Mouse (Mus musculus) intestine, embryonic 15.5 days (tissue): Measurements from ENCODE around the gene Amelx. TPM values are rescaled to one million over a fixed set of nuclear protein-coding genes. Genes with fewer than 3 reads are reported as not detected.
A peak's percentile ranks its signal among the peaks of the same experiment; 100 is the strongest.

Source experiments
- ATAC-seq: fragments of 200-750 bp; cut with Nextera tagmentation; 2 replicates; pipeline ENCODE4 v1.8.0; 2017; ENCODE audit warnings: moderate TSS enrichment, moderate library complexity
- H3K27ac ChIP-seq: fragments of 300-500 bp; sonication (generic); 2 replicates; pipeline ENCODE4 v1.5.1; 2015; ENCODE audit warnings: mild to moderate bottlenecking, inconsistent platforms
- H3K27me3 ChIP-seq: fragments of 300-500 bp; sonication (generic); replicated peaks from 2 replicates; pipeline ENCODE4 v1.6.1; 2015; ENCODE audit warnings: inconsistent platforms
- H3K36me3 ChIP-seq: fragments of 300-500 bp; sonication (generic); 2 replicates; pipeline ENCODE4 v1.6.1; 2015; ENCODE audit warnings: inconsistent platforms
- H3K4me1 ChIP-seq: fragments of 300-500 bp; sonication (generic); replicated peaks from 2 replicates; pipeline ENCODE4 v1.6.1; 2015; ENCODE audit warnings: inconsistent platforms
- H3K4me2 ChIP-seq: fragments of 300-500 bp; sonication (generic); replicated peaks from 2 replicates; pipeline ENCODE4 v1.6.1; 2015; ENCODE audit warnings: mild to moderate bottlenecking, inconsistent platforms
- H3K4me3 ChIP-seq: fragments of 300-500 bp; sonication (generic); replicated peaks from 2 replicates; pipeline ENCODE4 v1.5.1; 2015; ENCODE audit warnings: inconsistent platforms
- H3K9ac ChIP-seq: fragments of 300-500 bp; sonication (generic); 2 replicates; pipeline ENCODE4 v1.6.1; 2015; ENCODE audit warnings: inconsistent platforms
- H3K9me3 ChIP-seq: fragments of 300-500 bp; sonication (generic); 2 replicates; pipeline ENCODE4 v1.6.1; 2016; ENCODE audit warnings: inconsistent platforms
- WGBS: fragments of 180-500 bp; shearing (Covaris S2); methylation state at CpG from one replicate; pipeline ENCODE4 v1.1.7; 2015; 5-methylcytosine and 5-hydroxymethylcytosine counted together
- polyA plus RNA-seq: library from polyadenylated mRNA; unstranded; fragments of >200 nt; fragmentation: Nextera tagmentation; extraction: Ambion mirVana; gene quantifications from 2 replicates; pipeline ENCODE4 v1.2.1, GENCODE M21; 2015

Gene Amelx
- not detected in 2 replicates for polyA plus RNA-seq

GRCm38 (mm10) chrX:169187100-169187499 lies at the start of gene Amelx:
TSS of gene Amelx (minus strand) at chrX:169187200.
- Histone ChIP-seq H3K9me3 (no peaks in the 10 kb centered on the region), H3K9ac (no peak within 1 kb of the TSS), H3K27ac (no peak within 1 kb of the TSS), H3K4me3 (no peak within 1 kb of the TSS), H3K36me3 (no peaks in the 10 kb centered on the region), H3K27me3 (no peaks in the 10 kb centered on the region), H3K4me2 (no peak within 1 kb of the TSS), H3K4me1 (no peaks in the 10 kb centered on the region)
- 85% methylated on average over 5 of the region's 5 CpGs for WGBS
- no peak for ATAC-seq

DNA sequence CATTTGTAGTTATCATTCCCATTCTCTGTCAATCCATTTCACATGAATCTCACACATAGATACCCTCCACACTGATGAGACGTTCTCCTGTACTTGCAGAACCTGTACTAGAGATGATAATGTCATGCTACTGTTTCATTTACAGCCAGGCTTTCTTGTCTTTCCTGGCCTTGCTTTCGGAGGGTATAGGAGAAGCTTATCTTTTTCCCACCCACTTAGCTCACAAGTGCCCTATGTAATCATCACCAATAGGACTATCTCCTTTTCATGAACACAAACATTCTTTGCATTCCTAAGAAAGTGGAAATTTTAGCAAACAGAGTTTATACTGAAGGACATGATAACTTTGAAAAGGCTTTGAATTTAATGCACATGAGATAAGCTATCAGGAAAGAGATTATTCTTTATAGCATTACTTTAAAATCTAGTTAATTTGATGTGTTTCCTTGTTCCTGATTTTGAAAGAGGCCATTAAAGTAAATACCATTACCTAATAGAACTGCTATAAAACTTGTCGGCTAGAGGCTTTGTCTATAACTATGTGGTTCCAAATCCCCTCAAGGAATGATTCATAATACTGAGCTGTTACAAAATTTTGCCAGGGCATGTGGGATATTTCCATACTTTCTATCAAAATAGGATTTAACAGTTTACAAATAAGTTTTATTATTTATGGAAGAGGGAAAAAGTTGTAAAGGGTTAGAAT lies 35.5 kb upstream of the Amelx start:
- ATAC-seq: peak; percentile 94
- no peak overlapping the region for H3K4me2 ChIP-seq
- H3K36me3 ChIP-seq: no peaks in the 10 kb centered on the region
- H3K9me3 ChIP-seq: no peaks in the 10 kb centered on the region
- WGBS: 46% methylated on average over 3 of the region's 3 CpGs
- no peaks in the 10 kb centered on the region for H3K27me3 ChIP-seq
- no peak overlapping the region for H3K4me3 ChIP-seq
- H3K27ac ChIP-seq: no peak overlapping the region
- no peak overlapping the region for H3K9ac ChIP-seq
- no peaks in the 10 kb centered on the region for H3K4me1 ChIP-seq

GRCm38 (mm10) chrX:169220064-169220463 lies 33.1 kb upstream of the Amelx start:
- no peak for ATAC-seq
- Histone ChIP-seq H3K9ac (no peak overlapping the region), H3K27ac (no peak overlapping the region), H3K4me3 (no peak overlapping the region), H3K9me3 (no peaks in the 10 kb centered on the region), H3K27me3 (no peaks in the 10 kb centered on the region), H3K36me3 (no peaks in the 10 kb centered on the region), H3K4me2 (no peak overlapping the region), H3K4me1 (no peaks in the 10 kb centered on the region)
- 65% methylated on average over 8 of the region's 8 CpGs for WGBS

GRCm38 (mm10) chrX:169210019-169210418 lies 23.0 kb upstream of the Amelx start:
- Histone ChIP-seq H3K36me3 (no peaks in the 10 kb centered on the region), H3K27ac (no peak overlapping the region), H3K4me3 (no peak overlapping the region), H3K9ac (no peak overlapping the region), H3K27me3 (no peaks in the 10 kb centered on the region), H3K4me2 (no peak overlapping the region), H3K9me3 (no peaks in the 10 kb centered on the region), H3K4me1 (no peaks in the 10 kb centered on the region)
- 68% methylated on average over 3 of the region's 3 CpGs for WGBS
- ATAC-seq: peak; percentile 91

DNA sequence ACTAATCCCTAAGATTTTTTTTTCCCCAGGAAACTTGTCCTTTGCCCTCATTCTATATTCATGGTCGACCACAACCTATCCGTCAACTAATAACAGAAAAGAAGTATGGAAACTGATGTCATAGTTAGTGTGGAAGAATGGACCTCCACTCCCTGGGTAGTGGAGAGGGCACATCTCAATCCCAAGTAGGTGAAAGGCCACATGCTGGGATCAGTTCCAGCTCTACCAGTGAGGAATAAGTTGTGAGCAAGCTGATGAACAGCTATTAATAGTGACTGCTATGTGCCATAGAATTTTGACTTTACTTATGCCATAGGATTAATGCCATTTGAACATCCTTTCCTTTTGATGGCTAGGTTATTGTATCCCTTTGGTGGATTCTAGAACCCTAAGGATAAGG lies 8.4 kb downstream of the Amelx start:
- Histone ChIP-seq H3K4me1 (no peaks in the 10 kb centered on the region), H3K4me2 (no peak overlapping the region), H3K9me3 (no peaks in the 10 kb centered on the region), H3K27ac (no peak overlapping the region), H3K36me3 (no peaks in the 10 kb centered on the region), H3K27me3 (no peaks in the 10 kb centered on the region), H3K4me3 (no peak overlapping the region), H3K9ac (no peak overlapping the region)
- ATAC-seq: no peak
- WGBS: 82% methylated on average over 2 of the region's 2 CpGs

DNA sequence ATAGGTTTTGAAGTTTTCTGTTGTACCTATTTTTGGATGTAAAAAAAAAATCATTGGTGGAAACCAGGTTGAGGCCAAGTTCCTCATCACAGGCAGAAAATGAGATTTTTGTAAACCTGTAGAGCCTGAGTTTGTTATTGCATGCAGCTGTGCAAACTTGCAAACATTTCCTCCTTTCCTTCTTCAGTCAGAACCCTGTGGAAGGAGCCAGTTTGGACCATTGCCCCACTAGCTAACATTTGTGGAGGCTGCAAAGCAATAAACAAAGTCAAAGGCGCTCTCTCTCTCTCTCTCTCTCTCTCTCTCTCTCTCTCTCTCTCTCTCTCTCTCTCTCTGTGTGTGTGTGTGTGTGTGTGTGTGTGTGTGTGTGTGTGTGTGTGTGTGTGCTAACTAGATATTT lies 13.2 kb downstream of the Amelx start:
- Histone ChIP-seq H3K27me3 (no peaks in the 10 kb centered on the region), H3K4me1 (no peaks in the 10 kb centered on the region), H3K4me3 (no peak overlapping the region), H3K36me3 (no peaks in the 10 kb centered on the region), H3K27ac (no peak overlapping the region), H3K9me3 (no peaks in the 10 kb centered on the region), H3K4me2 (no peak overlapping the region), H3K9ac (no peak overlapping the region)
- no peak for ATAC-seq
- WGBS: 56% methylated on average over 1 of the region's 1 CpGs

DNA sequence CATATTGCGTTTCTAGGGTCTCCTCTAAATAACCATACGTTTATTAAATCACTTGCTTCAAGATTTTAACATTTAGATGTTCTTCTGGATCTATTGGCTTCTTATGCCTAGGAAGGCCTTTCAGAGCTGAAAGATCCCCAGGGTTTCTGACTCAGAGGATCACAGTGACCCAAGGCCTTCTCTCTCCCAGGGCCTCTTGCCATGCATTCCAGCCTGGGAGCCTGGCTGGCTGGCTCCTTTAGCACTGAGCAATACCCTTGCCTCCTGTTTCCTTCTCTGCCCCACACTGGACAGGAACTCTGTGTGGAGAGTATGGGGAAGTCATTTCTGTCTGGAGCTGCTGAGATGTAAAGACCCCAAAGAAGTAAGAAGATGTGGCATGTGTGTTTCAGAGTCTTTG lies 16.0 kb downstream of the Amelx start:
- WGBS: 83% methylated on average over 2 of the region's 2 CpGs
- no peak overlapping the region for H3K4me2 ChIP-seq
- no peaks in the 10 kb centered on the region for H3K4me1 ChIP-seq
- H3K4me3 ChIP-seq: no peak overlapping the region
- no peaks in the 10 kb centered on the region for H3K36me3 ChIP-seq
- no peak overlapping the region for H3K9ac ChIP-seq
- H3K9me3 ChIP-seq: no peaks in the 10 kb centered on the region
- H3K27ac ChIP-seq: no peak overlapping the region
- H3K27me3 ChIP-seq: no peaks in the 10 kb centered on the region
- ATAC-seq: no peak

GRCm38 (mm10) chrX:169158385-169158784 lies 28.6 kb downstream of the Amelx start:
- H3K36me3 ChIP-seq: no peaks in the 10 kb centered on the region
- no peak for ATAC-seq
- H3K9ac ChIP-seq: no peak overlapping the region
- no peaks in the 10 kb centered on the region for H3K27me3 ChIP-seq
- no peak overlapping the region for H3K4me2 ChIP-seq
- no peaks in the 10 kb centered on the region for H3K9me3 ChIP-seq
- H3K4me3 ChIP-seq: no peak overlapping the region
- H3K27ac ChIP-seq: no peak overlapping the region
- no peaks in the 10 kb centered on the region for H3K4me1 ChIP-seq
- 65% methylated on average over 6 of the region's 6 CpGs for WGBS

GRCm38 (mm10) chrX:169153805-169154204 lies 33.2 kb downstream of the Amelx start:
- no peaks in the 10 kb centered on the region for H3K4me1 ChIP-seq
- H3K9me3 ChIP-seq: no peaks in the 10 kb centered on the region
- no peak for ATAC-seq
- no peak overlapping the region for H3K4me2 ChIP-seq
- H3K36me3 ChIP-seq: no peaks in the 10 kb centered on the region
- no peak overlapping the region for H3K9ac ChIP-seq
- no peak overlapping the region for H3K4me3 ChIP-seq
- H3K27me3 ChIP-seq: no peaks in the 10 kb centered on the region
- no peak overlapping the region for H3K27ac ChIP-seq

DNA sequence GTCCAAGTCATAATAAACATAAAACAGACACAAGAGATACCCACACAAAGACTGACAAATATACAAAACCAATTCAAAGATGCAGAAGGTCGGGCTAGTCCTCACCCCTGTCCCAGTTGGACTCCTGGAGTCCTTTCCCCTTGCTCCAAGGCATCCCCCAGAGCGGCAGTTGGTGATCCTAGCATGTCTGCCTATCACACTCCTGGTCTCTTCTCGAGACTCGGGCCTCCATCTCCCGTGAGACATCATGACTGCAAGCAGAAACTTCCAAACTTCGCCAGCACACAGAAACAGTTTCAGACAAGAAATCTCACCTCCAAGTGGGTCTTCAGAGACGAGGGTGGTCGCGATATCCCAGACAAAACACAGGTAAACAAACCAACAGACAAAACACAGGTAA lies 46.5 kb downstream of the Amelx start:
- WGBS: 86% methylated on average over 9 of the region's 9 CpGs
- no peak overlapping the region for H3K9ac ChIP-seq
- H3K4me3 ChIP-seq: no peak overlapping the region
- H3K4me1 ChIP-seq: no peaks in the 10 kb centered on the region
- H3K9me3 ChIP-seq: no peaks in the 10 kb centered on the region
- no peaks in the 10 kb centered on the region for H3K27me3 ChIP-seq
- no peak overlapping the region for H3K4me2 ChIP-seq
- no peak for ATAC-seq
- H3K36me3 ChIP-seq: no peaks in the 10 kb centered on the region
- H3K27ac ChIP-seq: no peak overlapping the region

- ATAC-seq: no peak
- WGBS: 84% methylated on average over 7 of the region's 7 CpGs
- H3K27ac ChIP-seq: no peak overlapping the region
- H3K4me2 ChIP-seq: no peak overlapping the region
- H3K9me3 ChIP-seq: no peaks in the 10 kb centered on the region
- H3K9ac ChIP-seq: no peak overlapping the region
- H3K4me1 ChIP-seq: no peaks in the 10 kb centered on the region
- no peaks in the 10 kb centered on the region for H3K27me3 ChIP-seq
- no peak overlapping the region for H3K4me3 ChIP-seq
- no peaks in the 10 kb centered on the region for H3K36me3 ChIP-seq
These were observed 47.2 kb downstream of the Amelx start for GRCm38 (mm10) chrX:169139758-169140157.
